Comparison of ENCODE assay signal across 13 mouse cellular contexts in the genomic region with DNA sequence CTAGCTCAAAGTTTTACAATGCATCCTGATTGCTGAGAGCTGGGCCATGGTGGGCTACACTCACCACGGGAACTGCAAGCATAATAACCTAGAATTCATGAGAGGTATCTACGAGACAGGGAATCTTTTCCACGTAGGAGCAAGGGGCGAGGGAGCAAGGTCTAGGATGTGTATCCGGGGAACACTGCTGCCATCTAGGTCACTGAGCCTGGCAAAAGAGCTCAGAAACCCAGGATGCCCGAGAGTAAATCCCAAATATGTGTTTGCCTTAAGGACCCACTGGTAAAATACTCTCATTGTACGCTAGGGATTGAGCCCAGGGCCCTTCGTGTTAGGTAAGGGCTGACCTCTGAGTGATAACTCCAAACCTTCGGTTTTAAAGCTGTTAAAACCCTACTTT.
"Had no signal": no experiment of that assay in that cellular context is flagged by ENCODE, and none has a peak within 500 bp of the region (broad histone marks: within the 10 kb centered on the region; RNA-seq: fewer than 3 reads in every experiment).

No protein-coding gene starts in this region.

- H3K4me2 ChIP-seq: neural tube, embryonic 13.5 days; neural tube, embryonic 15.5 days; stomach, embryonic 15.5 days had no signal

- H3K9me3 ChIP-seq: neural tube, embryonic 13.5 days; neural tube, embryonic 15.5 days; stomach, embryonic 15.5 days had no signal

- H3K36me3 ChIP-seq: neural tube, embryonic 13.5 days; neural tube, embryonic 15.5 days; stomach, embryonic 15.5 days had no signal

- H3K4me3 ChIP-seq: neural tube, embryonic 13.5 days; neural tube, embryonic 15.5 days; stomach, embryonic 15.5 days had no signal

- DNase-seq: right cerebral cortex, adult 18-20 months; right cerebral cortex, postnatal 25 days; spleen, adult 18-20 months; thymus, adult 18-20 months; thymus, adult 2 months; thymus, postnatal 14 days; thymus, postnatal 25 days; thymus, postnatal 36 days; thymus, postnatal 4 days had no signal

- H3K9ac ChIP-seq: neural tube, embryonic 13.5 days; neural tube, embryonic 15.5 days; stomach, embryonic 15.5 days had no signal

- H3K4me1 ChIP-seq: stomach, embryonic 15.5 days had no signal

- H3K27ac ChIP-seq: neural tube, embryonic 13.5 days; neural tube, embryonic 15.5 days; stomach, embryonic 15.5 days; stomach, postnatal 0 days had no signal

- H3K27me3 ChIP-seq: neural tube, embryonic 13.5 days; neural tube, embryonic 15.5 days; stomach, embryonic 15.5 days had no signal
